ENCODE assay signal across 22 mouse cellular contexts in genomic region chr3:88120117-88120651, GRCm38 (mm10). TPM values are rescaled to one million over a fixed set of nuclear protein-coding genes. Genes with fewer than 3 reads are reported as not detected.
A peak's percentile ranks its signal among the peaks of the same experiment; 100 is the strongest.
DNase-seq lines count a peak whose midpoint lies in the region; ATAC-seq lines count a peak whose summit lies in the region.
"Had no signal": no experiment of that assay in that cellular context is flagged by ENCODE, and none has a peak within 500 bp of the region (broad histone marks: within the 10 kb centered on the region; RNA-seq: fewer than 3 reads in every experiment).

No protein-coding gene starts in this region.

- no peak for ATAC-seq in megakaryocyte, adult 5-6 weeks (ENCODE audit: poor library complexity, severe bottlenecking)
- ATAC-seq in heart, embryonic 12.5 days (ENCODE audit: insufficient number of reproducible peaks, low FRiP score) = no peak
- ATAC-seq in forebrain, embryonic 12.5 days (ENCODE audit: low FRiP score) = no peak
- no peak for ATAC-seq in midbrain, embryonic 15.5 days (replicated peaks)
- ATAC-seq: forebrain, embryonic 13.5 days had no signal

- peak; percentile 67 for DNase-seq in heart, postnatal 4 days
- DNase-seq in frontal cortex, adult 2 months (ENCODE audit: extremely low spot score in 1 of 2, low spot score in 1 of 2) = no peak
- DNase-seq in cerebellum, postnatal 4 days (ENCODE audit: low spot score in 2 of 2) = no peak
- DNase-seq: adrenal gland, postnatal 25 days; B cell, adult 2 months; cerebellum, postnatal 36 days; kidney, postnatal 10 days; layer of hippocampus, adult 9-11 months; left cerebral cortex, postnatal 4 days; right cerebral cortex, adult 18-20 months had no signal

- peak overlapping the region; percentile 88 for H3K27ac ChIP-seq in heart, embryonic 12.5 days (ENCODE audit: poor library complexity, severe bottlenecking)
- H3K27ac ChIP-seq in forebrain, embryonic 12.5 days = no peak overlapping the region
- H3K27ac ChIP-seq in midbrain, embryonic 15.5 days = no peak overlapping the region
- H3K27ac ChIP-seq: embryonic facial prominence, embryonic 15.5 days; forebrain, embryonic 13.5 days; liver, embryonic 14.5 days had no signal

- no peaks in the 10 kb centered on the region for H3K27me3 ChIP-seq in megakaryocyte, embryonic 14.5 days (replicated peaks)
- no peaks in the 10 kb centered on the region for H3K27me3 ChIP-seq in heart, embryonic 12.5 days (replicated peaks)
- no peaks in the 10 kb centered on the region for H3K27me3 ChIP-seq in forebrain, embryonic 12.5 days
- H3K27me3 ChIP-seq in midbrain, embryonic 15.5 days (replicated peaks) = no peaks in the 10 kb centered on the region
- H3K27me3 ChIP-seq: embryonic facial prominence, embryonic 15.5 days; forebrain, embryonic 13.5 days had no signal

- peak overlapping the region; percentile 36 for H3K4me3 ChIP-seq in megakaryocyte, embryonic 14.5 days (replicated peaks)
- H3K4me3 ChIP-seq in heart, embryonic 12.5 days = no peak overlapping the region
- no peak overlapping the region for H3K4me3 ChIP-seq in forebrain, embryonic 12.5 days (replicated peaks)
- no peak overlapping the region for H3K4me3 ChIP-seq in midbrain, embryonic 15.5 days
- H3K4me3 ChIP-seq: embryonic facial prominence, embryonic 15.5 days; forebrain, embryonic 13.5 days had no signal

- H3K36me3 ChIP-seq in megakaryocyte, embryonic 14.5 days (replicated peaks; ENCODE audit: low read length) = peaks cover 55% of the 10 kb centered on the region
- peaks cover 45% of the 10 kb centered on the region for H3K36me3 ChIP-seq in heart, embryonic 12.5 days
- H3K36me3 ChIP-seq in forebrain, embryonic 12.5 days (replicated peaks) = peaks cover 52% of the 10 kb centered on the region
- no peaks in the 10 kb centered on the region for H3K36me3 ChIP-seq in midbrain, embryonic 15.5 days (replicated peaks)

- no peak overlapping the region for H3K9ac ChIP-seq in heart, embryonic 12.5 days
- H3K9ac ChIP-seq in forebrain, embryonic 12.5 days = no peak overlapping the region
- H3K9ac ChIP-seq in midbrain, embryonic 15.5 days = no peak overlapping the region
- H3K9ac ChIP-seq: embryonic facial prominence, embryonic 15.5 days; forebrain, embryonic 13.5 days; liver, embryonic 14.5 days had no signal

- no peaks in the 10 kb centered on the region for H3K9me3 ChIP-seq in megakaryocyte, embryonic 14.5 days
- H3K9me3 ChIP-seq in heart, embryonic 12.5 days (replicated peaks) = no peaks in the 10 kb centered on the region
- H3K9me3 ChIP-seq in forebrain, embryonic 12.5 days = no peaks in the 10 kb centered on the region
- no peaks in the 10 kb centered on the region for H3K9me3 ChIP-seq in midbrain, embryonic 15.5 days
- H3K9me3 ChIP-seq: embryonic facial prominence, embryonic 15.5 days; forebrain, embryonic 13.5 days; G1E had no signal

- WGBS in heart, embryonic 12.5 days = 52% methylated on average over 19 of the region's 19 CpGs
- WGBS in forebrain, embryonic 12.5 days = 90% methylated on average over 19 of the region's 19 CpGs
- 90% methylated on average over 19 of the region's 19 CpGs for WGBS in midbrain, embryonic 15.5 days

- H3K4me2 ChIP-seq in heart, embryonic 12.5 days = no peak overlapping the region
- H3K4me2 ChIP-seq in forebrain, embryonic 12.5 days = no peak overlapping the region
- no peak overlapping the region for H3K4me2 ChIP-seq in midbrain, embryonic 15.5 days
- H3K4me2 ChIP-seq: embryonic facial prominence, embryonic 15.5 days; forebrain, embryonic 13.5 days had no signal

- peaks cover 11% of the 10 kb centered on the region for H3K4me1 ChIP-seq in megakaryocyte, embryonic 14.5 days
- peaks cover 36% of the 10 kb centered on the region for H3K4me1 ChIP-seq in heart, embryonic 12.5 days (replicated peaks)
- H3K4me1 ChIP-seq in forebrain, embryonic 12.5 days = no peaks in the 10 kb centered on the region
- H3K4me1 ChIP-seq in midbrain, embryonic 15.5 days = no peaks in the 10 kb centered on the region
- H3K4me1 ChIP-seq: embryonic facial prominence, embryonic 15.5 days; forebrain, embryonic 13.5 days had no signal

RNA-seq across cellular contexts. Expression of gene Mef2d, which starts 22.0 kb away (rescaled TPM):
- 60.2 and 145 TPM in 2 replicates for polyA plus RNA-seq in megakaryocyte, embryonic 14.5 days (2012; ENCODE audit: insufficient read depth, low replicate concordance)
- 73.3 and 77.4 TPM in 2 replicates for total RNA-seq in megakaryocyte, adult 5-6 weeks (2015)
- total RNA-seq in megakaryocyte, adult 5-6 weeks (2017) = 29.2 and 42.0 TPM in 2 replicates
- polyA plus RNA-seq in heart, embryonic 12.5 days (2016; fragmentation: Nextera tagmentation; extraction: Ambion mirVana) = 53.5 and 56.6 TPM in 2 replicates
- 100 to 1,000 TPM; 115 to 120 TPM for total RNA-seq in heart, postnatal 4 days (2021)
- polyA plus RNA-seq in forebrain, embryonic 12.5 days (2016; fragmentation: Nextera tagmentation; extraction: Ambion mirVana) = 17.7 and 20.3 TPM in 2 replicates
- polyA plus RNA-seq in frontal cortex, adult 2 months (2012; rRNA removed) = 137 and 138 TPM in 2 replicates
- 23.2 and 25.3 TPM in 2 replicates for polyA plus RNA-seq in midbrain, embryonic 15.5 days (2015; fragmentation: Nextera tagmentation; extraction: Ambion mirVana)

RNA-seq across cellular contexts. Expression of gene Iqgap3, which starts 38.4 kb away (rescaled TPM):
- 3.3 and 6.8 TPM in 2 replicates for polyA plus RNA-seq in megakaryocyte, embryonic 14.5 days (2012; ENCODE audit: insufficient read depth, low replicate concordance)
- total RNA-seq in megakaryocyte, adult 5-6 weeks (2015) = 13.5 and 16.3 TPM in 2 replicates
- 26.3 and 27.8 TPM in 2 replicates for total RNA-seq in megakaryocyte, adult 5-6 weeks (2017)
- polyA plus RNA-seq in heart, embryonic 12.5 days (2016; fragmentation: Nextera tagmentation; extraction: Ambion mirVana) = 32.3 and 36.8 TPM in 2 replicates
- 10 to 100 TPM; 49.2 to 56.5 TPM for total RNA-seq in heart, postnatal 4 days (2021)
- 24.9 and 27.3 TPM in 2 replicates for polyA plus RNA-seq in forebrain, embryonic 12.5 days (2016; fragmentation: Nextera tagmentation; extraction: Ambion mirVana)
- 0.64 and 0.74 TPM in 2 replicates for polyA plus RNA-seq in frontal cortex, adult 2 months (2012; rRNA removed)
- polyA plus RNA-seq in midbrain, embryonic 15.5 days (2015; fragmentation: Nextera tagmentation; extraction: Ambion mirVana) = 2.7 and 3.0 TPM in 2 replicates
- total RNA-seq: neutrophil, adult 5-6 weeks had no signal

RNA-seq across cellular contexts. Expression of gene Ttc24, which starts 42.1 kb away (rescaled TPM):
- not detected in 2 replicates for polyA plus RNA-seq in megakaryocyte, embryonic 14.5 days (2012; ENCODE audit: insufficient read depth, low replicate concordance)
- total RNA-seq in megakaryocyte, adult 5-6 weeks (2015) = not detected in 2 replicates
- not detected in 2 replicates for total RNA-seq in megakaryocyte, adult 5-6 weeks (2017)
- not detected in 2 replicates for polyA plus RNA-seq in heart, embryonic 12.5 days (2016; fragmentation: Nextera tagmentation; extraction: Ambion mirVana)
- total RNA-seq in heart, postnatal 4 days (2021) = not detected
- polyA plus RNA-seq in forebrain, embryonic 12.5 days (2016; fragmentation: Nextera tagmentation; extraction: Ambion mirVana) = 0.08 and 0.14 TPM in 2 replicates
- polyA plus RNA-seq in frontal cortex, adult 2 months (2012; rRNA removed) = not detected in 2 replicates
- polyA plus RNA-seq in midbrain, embryonic 15.5 days (2015; fragmentation: Nextera tagmentation; extraction: Ambion mirVana) = not detected in 2 replicates
- total RNA-seq: adrenal gland, postnatal 25 days; hematopoietic stem cell, adult 5-6 weeks; left cerebral cortex, postnatal 4 days; neutrophil, adult 5-6 weeks had no signal
- polyA plus RNA-seq: forebrain, embryonic 13.5 days; G1E; intestine, embryonic 14.5 days; liver, embryonic 14.5 days had no signal
